ENCODE assay signal across 23 mouse cellular contexts in the genomic region with DNA sequence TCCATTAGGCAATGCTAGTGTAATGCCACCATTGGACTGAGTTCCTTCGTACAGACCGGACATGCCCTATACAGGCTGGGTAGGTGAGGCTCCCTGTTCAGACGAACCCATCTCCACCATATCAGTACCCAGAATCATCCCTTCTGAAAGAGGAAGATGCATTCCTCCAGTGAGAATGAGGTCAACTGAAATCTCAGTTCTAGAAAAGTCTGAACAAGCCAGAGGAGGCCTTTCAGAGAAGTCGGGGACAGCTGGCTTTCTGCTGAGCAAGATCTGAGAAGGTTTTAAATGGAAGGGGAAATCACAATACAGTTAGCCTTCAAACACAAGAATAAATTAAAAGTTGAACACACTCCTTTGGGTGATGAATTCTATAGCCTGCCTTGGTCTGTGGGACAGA.
A peak's percentile ranks its signal among the peaks of the same experiment; 100 is the strongest.
DNase-seq lines count a peak whose midpoint lies in the region; ATAC-seq and TF ChIP-seq lines count a peak whose summit lies in the region.
"Had no signal": no experiment of that assay in that cellular context is flagged by ENCODE, and none has a peak within 500 bp of the region (broad histone marks: within the 10 kb centered on the region; RNA-seq: fewer than 3 reads in every experiment).

No protein-coding gene starts in this region.

- no peak overlapping the region for H3K27ac ChIP-seq in heart, embryonic 10.5 days
- peak overlapping the region; percentile 98 for H3K27ac ChIP-seq in CH12.LX (ENCODE audit: insufficient read depth, low read depth)
- H3K27ac ChIP-seq: embryonic facial prominence, embryonic 10.5 days; embryonic facial prominence, embryonic 12.5 days; forebrain, embryonic 13.5 days; forebrain, embryonic 15.5 days had no signal

- peak; percentile 35; the same call in 1 of the 2 replicates for ATAC-seq in megakaryocyte, adult 5-6 weeks (ENCODE audit: poor library complexity, severe bottlenecking)
- ATAC-seq in inflammation-experienced regulatory T-cells, adult 6 months, result no peak
- ATAC-seq: activated CD4-positive, CD25-positive, alpha-beta regulatory T cell, adult 4 months; CD4-positive, CD25-positive, alpha-beta regulatory T cell, adult 4 months; forebrain, embryonic 13.5 days; forebrain, embryonic 15.5 days; forebrain, postnatal 0 days had no signal

- peak; percentile 88 for DNase-seq in heart, adult 11 months
- no peak for DNase-seq in heart, embryonic 10.5 days (ENCODE audit: low spot score)
- DNase-seq in CH12.LX (ENCODE audit: extremely low read depth), result peak; percentile 81
- DNase-seq in brain, adult 2 months (ENCODE audit: low read depth, low spot score), result peak; percentile 26
- no peak for DNase-seq in cerebellum, adult 11-12 months
- DNase-seq in T-cell, adult 2 months (ENCODE audit: low spot score), result no peak
- DNase-seq: adrenal gland, adult 8-10 months; adrenal gland, postnatal 14 days; adrenal gland, postnatal 36 days; B cell, adult 2 months; cerebellum, adult 18-20 months; cerebellum, adult 8-10 months; cerebellum, adult 9-11 months; cerebellum, postnatal 25 days; forebrain, postnatal 0 days had no signal

- no peak for TF ChIP-seq POLR2A in CH12.LX (IDR thresholded peaks at IDR 0.05; ENCODE audit: low read depth, low read length)

- no peaks in the 10 kb centered on the region for H3K9me3 ChIP-seq in heart, embryonic 10.5 days
- H3K9me3 ChIP-seq in CH12.LX (replicated peaks; ENCODE audit: low read length), result no peaks in the 10 kb centered on the region
- H3K9me3 ChIP-seq: embryonic facial prominence, embryonic 10.5 days; embryonic facial prominence, embryonic 12.5 days; forebrain, embryonic 13.5 days; forebrain, embryonic 15.5 days had no signal

- no peaks in the 10 kb centered on the region for H3K27me3 ChIP-seq in heart, embryonic 10.5 days (ENCODE audit: insufficient read depth, poor library complexity, severe bottlenecking)
- H3K27me3 ChIP-seq in CH12.LX (replicated peaks), result no peaks in the 10 kb centered on the region
- H3K27me3 ChIP-seq: embryonic facial prominence, embryonic 12.5 days; forebrain, embryonic 13.5 days; forebrain, embryonic 15.5 days had no signal

- no peaks in the 10 kb centered on the region for H3K79me2 ChIP-seq in CH12.LX (replicated peaks; ENCODE audit: control insufficient read depth, extremely low read depth, insufficient read depth, poor library complexity, severe bottlenecking)

- TF ChIP-seq RAD21 in CH12.LX (IDR thresholded peaks at IDR 0.05; ENCODE audit: low read depth, low read length), result no peak; the same call in none of the 2 replicates

- peak overlapping the region; percentile 53 for H3K4me2 ChIP-seq in CH12.LX (ENCODE audit: insufficient read depth, low read depth, poor library complexity, severe bottlenecking)
- H3K4me2 ChIP-seq: embryonic facial prominence, embryonic 12.5 days; forebrain, embryonic 13.5 days; forebrain, embryonic 15.5 days had no signal

- TF ChIP-seq EP300 in CH12.LX (IDR thresholded peaks at IDR 0.05; ENCODE audit: low read length), result peak; percentile 89

- dilution Hi-C loops in CH12.LX (cut with MboI; ENCODE audit: extremely low pct_ligation_motif_present, extremely low pct_unique_long_range_greater_than_20kb, low sequenced_read_pairs), result no loop called here

- 0 out of 2 replicates have a peak, but pooled peaks cover 2% of the 10 kb centered on the region for H3K4me1 ChIP-seq in heart, embryonic 10.5 days
- H3K4me1 ChIP-seq in CH12.LX (ENCODE audit: control insufficient read depth in 1 of 2, insufficient read depth in 2 of 2), result peaks cover 20 to 52% of the 10 kb centered on the region in 2 experiments
- H3K4me1 ChIP-seq: embryonic facial prominence, embryonic 12.5 days; forebrain, embryonic 13.5 days; forebrain, embryonic 15.5 days had no signal

- H3K4me3 ChIP-seq in heart, embryonic 10.5 days, result no peak overlapping the region
- no peak overlapping the region for H3K4me3 ChIP-seq in CH12.LX (replicated peaks in 1 of 3; ENCODE audit: low read depth in 2 of 3, low read length in 2 of 3, poor library complexity in 1 of 3)
- H3K4me3 ChIP-seq: embryonic facial prominence, embryonic 10.5 days; embryonic facial prominence, embryonic 12.5 days; forebrain, embryonic 13.5 days; forebrain, embryonic 15.5 days had no signal

- peak overlapping the region; percentile 41 for H3K9ac ChIP-seq in CH12.LX (ENCODE audit: insufficient read depth, low read depth)
- H3K9ac ChIP-seq: embryonic facial prominence, embryonic 12.5 days; forebrain, embryonic 13.5 days; forebrain, embryonic 15.5 days; forebrain, postnatal 0 days had no signal

- in situ Hi-C loops in CH12.LX (cut with MboI; ENCODE audit: low pct_ligation_motif_present, low pct_unique_long_range_greater_than_20kb, low sequenced_read_pairs), result no loop called here

- 81% methylated on average over 4 of the region's 4 CpGs for WGBS in heart, embryonic 10.5 days

- no peaks in the 10 kb centered on the region for H3K36me3 ChIP-seq in heart, embryonic 10.5 days
- no peaks in the 10 kb centered on the region for H3K36me3 ChIP-seq in CH12.LX (replicated peaks in 1 of 2; ENCODE audit: control insufficient read depth in 1 of 2, insufficient read depth in 1 of 2, low read length in 1 of 2)
- H3K36me3 ChIP-seq: embryonic facial prominence, embryonic 10.5 days; embryonic facial prominence, embryonic 12.5 days; forebrain, embryonic 15.5 days had no signal

- TF ChIP-seq CTCF in CH12.LX (conservative IDR thresholded peaks at IDR 0.05 in 1 of 2, IDR thresholded peaks at IDR 0.05 in 1 of 2; ENCODE audit: low read depth in 2 of 2, low read length in 2 of 2), result no peak

TF ChIP-seq in CH12.LX, 34 proteins besides CTCF, POLR2A, EP300 and RAD21:
- TF ChIP-seq CHD2 (IDR thresholded peaks at IDR 0.05; ENCODE audit: low read length), result peak; percentile 73
- TF ChIP-seq JUN (IDR thresholded peaks at IDR 0.05; ENCODE audit: insufficient read depth, low read depth, low read length), result peak; percentile 67
- TF ChIP-seq ETS1 (conservative IDR thresholded peaks at IDR 0.05; ENCODE audit: low read depth, low read length), result peak; percentile 86
- TF ChIP-seq USF2 (conservative IDR thresholded peaks at IDR 0.05; ENCODE audit: low read depth, low read length), result no peak
- no peak for TF ChIP-seq ELF1 (IDR thresholded peaks at IDR 0.05; ENCODE audit: low read depth, low read length)
- peak; percentile 44; the same call in 1 of the 2 replicates for TF ChIP-seq JUND (conservative IDR thresholded peaks at IDR 0.05; ENCODE audit: low read depth, low read length)
- TF ChIP-seq PAX5 (IDR thresholded peaks at IDR 0.05; ENCODE audit: low read length), result no peak
- peak; percentile 89 for TF ChIP-seq TCF12 (IDR thresholded peaks at IDR 0.05; ENCODE audit: low read depth, low read length)
- no peak for TF ChIP-seq NELFE (IDR thresholded peaks at IDR 0.05; ENCODE audit: low read depth, low read length)
- peak; percentile 57; the same call in 1 of the 2 replicates for TF ChIP-seq MAX (IDR thresholded peaks at IDR 0.05; ENCODE audit: low read length)
- TF ChIP-seq POLR2AphosphoS2 (IDR thresholded peaks at IDR 0.05; ENCODE audit: low read depth, low read length), result no peak
- TF ChIP-seq E2F4 (IDR thresholded peaks at IDR 0.05; ENCODE audit: insufficient replicate concordance, low read depth, low read length), result no peak
- peak; percentile 54; the same call in 1 of the 2 replicates for TF ChIP-seq TBP (conservative IDR thresholded peaks at IDR 0.05; ENCODE audit: low read depth, low read length)
- peak; percentile 77; the same call in 1 of the 2 replicates for TF ChIP-seq MEF2A (IDR thresholded peaks at IDR 0.05; ENCODE audit: borderline replicate concordance, low read depth, low read length)
- TF ChIP-seq MXI1 (IDR thresholded peaks at IDR 0.05; ENCODE audit: low read depth, low read length), result 0 out of 2 replicates have a peak, but pooled peaks have one; percentile 41
- no peak; the same call in 1 of the 2 replicates for TF ChIP-seq HCFC1 (IDR thresholded peaks at IDR 0.05; ENCODE audit: low read depth, low read length)
- no peak; the same call in 1 of the 2 replicates for TF ChIP-seq SMC3 (IDR thresholded peaks at IDR 0.05; ENCODE audit: low read depth, low read length)
- TF ChIP-seq CHD1 (IDR thresholded peaks at IDR 0.05; ENCODE audit: low read depth, low read length), result no peak; the same call in 1 of the 2 replicates
- TF ChIP-seq ZNF384 (IDR thresholded peaks at IDR 0.05; ENCODE audit: low read depth, low read length), result peak; percentile 48; the same call in 1 of the 2 replicates
- 0 out of 2 replicates have a peak, but pooled peaks have one; percentile 58 for TF ChIP-seq ZMIZ1 (IDR thresholded peaks at IDR 0.05; ENCODE audit: low read depth, low read length)
- peak; percentile 58 for TF ChIP-seq BHLHE40 (IDR thresholded peaks at IDR 0.05; ENCODE audit: low read depth, low read length)
- peak; percentile 91 for TF ChIP-seq MAFK (IDR thresholded peaks at IDR 0.05; ENCODE audit: insufficient replicate concordance, low read length)
- 0 out of 2 replicates have a peak, but pooled peaks have one; percentile 46 for TF ChIP-seq MYC (IDR thresholded peaks at IDR 0.05; ENCODE audit: low read depth, low read length)
- peak; percentile 37; the same call in 1 of the 2 replicates for TF ChIP-seq MAZ (IDR thresholded peaks at IDR 0.05; ENCODE audit: low read depth, low read length)
- TF ChIP-seq NRF1 (IDR thresholded peaks at IDR 0.05; ENCODE audit: low read depth, low read length), result no peak
- TF ChIP-seq SIN3A (IDR thresholded peaks at IDR 0.05; ENCODE audit: low read length), result peak; percentile 80; the same call in 1 of the 2 replicates
- TF ChIP-seq UBTF (IDR thresholded peaks at IDR 0.05; ENCODE audit: low read depth, low read length), result no peak; the same call in 1 of the 2 replicates
- no peak for TF ChIP-seq ZC3H11A (IDR thresholded peaks at IDR 0.05; ENCODE audit: low read depth, low read length)
- no peak for TF ChIP-seq KAT2A (IDR thresholded peaks at IDR 0.05; ENCODE audit: insufficient replicate concordance, low read length)
- TF ChIP-seq RCOR1 (conservative IDR thresholded peaks at IDR 0.05; ENCODE audit: low read depth, low read length), result 0 out of 2 replicates have a peak, but pooled peaks have one; percentile 18
- peak; percentile 89 for TF ChIP-seq IRF4 (IDR thresholded peaks at IDR 0.05; ENCODE audit: low read depth, low read length)
- no peak for TF ChIP-seq USF1 (IDR thresholded peaks at IDR 0.05; ENCODE audit: low read depth, low read length)
- no peak for TF ChIP-seq GABPA (IDR thresholded peaks at IDR 0.05; ENCODE audit: insufficient replicate concordance, low read depth, low read length)
- TF ChIP-seq ZKSCAN1 (IDR thresholded peaks at IDR 0.05; ENCODE audit: borderline replicate concordance, low read depth, low read length), result no peak
TF ChIP-seq in CH12.LX: peak in this region for 18.

Comparison
In these comparisons a context has a peak if more than half of its experiments do, and no peak if none do; other contexts are left out.
1. DNase-seq: peak in heart, adult 11 months (single experiment), CH12.LX (single experiment) and brain, adult 2 months (single experiment); none in heart, embryonic 10.5 days (single experiment), cerebellum, adult 11-12 months (single experiment) and T-cell, adult 2 months (single experiment).